Mouse (Mus musculus): ENCODE measurements around the gene Tbl2. TPM values are rescaled to one million over a fixed set of nuclear protein-coding genes. Genes with fewer than 3 reads are reported as not detected.

Gene Tbl2
- polyA plus RNA-seq, 1 experiment from 2014 or later = 11.1 TPM

- Histone ChIP-seq H3K4me2 (ENCODE audit: low read depth, low read length) (peak within 1 kb of the TSS; percentile 81), H3K9ac (ENCODE audit: low read depth, low read length) (peak within 1 kb of the TSS; percentile 98), H3K4me1 (ENCODE audit: control insufficient read depth, low read depth, low read length) (peaks cover 23% of the 10 kb centered on the region), H3K27ac (ENCODE audit: low read length) (peak within 1 kb of the TSS; percentile 92), H3K9me3 (replicated peaks; ENCODE audit: control insufficient read depth, low read length) (no peaks in the 10 kb centered on the region), H3K36me3 (ENCODE audit: control insufficient read depth, insufficient read depth) (peaks cover 9% of the 10 kb centered on the region), H3K27me3 (ENCODE audit: control insufficient read depth, insufficient read depth, low read depth, low read length) (no peaks in the 10 kb centered on the region), H3K4me3 (ENCODE audit: low read depth, low read length) (peak within 1 kb of the TSS; percentile 96)
- WGBS (ENCODE audit: insufficient replicate concordance) = under 1% methylated on average over 57 of the region's 57 CpGs
- peak; percentile 95 for ATAC-seq (ENCODE audit: low read depth)
These were observed 37.3 kb downstream of the Tbl2 start, which contains the start of gene Baz1b for GRCm38 (mm10) chr5:135186621-135187348. TSS of gene Baz1b (plus strand) at chr5:135187264.

GRCm38 (mm10) chr5:135187349-135188213, 38.1 kb downstream of the Tbl2 start:
- Histone ChIP-seq H3K4me1 (ENCODE audit: control insufficient read depth, low read depth, low read length) (peaks cover 24% of the 10 kb centered on the region), H3K4me3 (ENCODE audit: low read depth, low read length) (peak overlapping the region; percentile 96), H3K9me3 (replicated peaks; ENCODE audit: control insufficient read depth, low read length) (no peaks in the 10 kb centered on the region), H3K27me3 (ENCODE audit: control insufficient read depth, insufficient read depth, low read depth, low read length) (no peaks in the 10 kb centered on the region), H3K4me2 (ENCODE audit: low read depth, low read length) (peak overlapping the region; percentile 81), H3K27ac (ENCODE audit: low read length) (peak overlapping the region; percentile 92), H3K36me3 (ENCODE audit: control insufficient read depth, insufficient read depth) (peaks cover 9% of the 10 kb centered on the region; the same call in 1 of the 2 replicates), H3K9ac (ENCODE audit: low read depth, low read length) (peak overlapping the region; percentile 98)
- peak; percentile 71 for ATAC-seq (ENCODE audit: low read depth)
- under 1% methylated on average over 86 of the region's 102 CpGs for WGBS (ENCODE audit: insufficient replicate concordance)

DNA sequence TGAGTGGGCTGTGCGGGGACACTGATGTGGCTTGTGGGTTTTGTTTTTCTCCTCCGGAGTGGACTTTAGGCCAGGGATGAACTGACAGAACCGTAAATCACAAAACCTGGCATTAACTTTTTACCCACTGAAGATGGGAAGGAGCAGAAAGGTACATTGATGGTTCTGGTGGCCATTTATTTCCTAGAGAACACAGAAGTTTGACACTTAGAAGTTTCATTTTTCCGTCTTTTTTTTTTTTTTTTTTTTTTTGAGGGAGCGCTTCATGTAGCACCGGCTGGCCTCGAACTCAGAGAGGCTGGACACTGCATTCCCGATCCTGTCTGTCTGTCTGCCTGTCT, 38.7 kb downstream of the Tbl2 start:
- Histone ChIP-seq H3K27me3 (ENCODE audit: control insufficient read depth, insufficient read depth, low read depth, low read length) (no peaks in the 10 kb centered on the region), H3K4me2 (ENCODE audit: low read depth, low read length) (peak overlapping the region; percentile 81), H3K9me3 (replicated peaks; ENCODE audit: control insufficient read depth, low read length) (no peaks in the 10 kb centered on the region), H3K4me1 (ENCODE audit: control insufficient read depth, low read depth, low read length) (peaks cover 27% of the 10 kb centered on the region), H3K9ac (ENCODE audit: low read depth, low read length) (peak overlapping the region; percentile 98), H3K4me3 (ENCODE audit: low read depth, low read length) (peak overlapping the region; percentile 96), H3K27ac (ENCODE audit: low read length) (peak overlapping the region; percentile 92), H3K36me3 (ENCODE audit: control insufficient read depth, insufficient read depth) (peaks cover 9% of the 10 kb centered on the region; the same call in 1 of the 2 replicates)
- 0% methylated on average over 8 of the region's 8 CpGs for WGBS (ENCODE audit: insufficient replicate concordance)
- ATAC-seq (ENCODE audit: low read depth) = no peak

DNA sequence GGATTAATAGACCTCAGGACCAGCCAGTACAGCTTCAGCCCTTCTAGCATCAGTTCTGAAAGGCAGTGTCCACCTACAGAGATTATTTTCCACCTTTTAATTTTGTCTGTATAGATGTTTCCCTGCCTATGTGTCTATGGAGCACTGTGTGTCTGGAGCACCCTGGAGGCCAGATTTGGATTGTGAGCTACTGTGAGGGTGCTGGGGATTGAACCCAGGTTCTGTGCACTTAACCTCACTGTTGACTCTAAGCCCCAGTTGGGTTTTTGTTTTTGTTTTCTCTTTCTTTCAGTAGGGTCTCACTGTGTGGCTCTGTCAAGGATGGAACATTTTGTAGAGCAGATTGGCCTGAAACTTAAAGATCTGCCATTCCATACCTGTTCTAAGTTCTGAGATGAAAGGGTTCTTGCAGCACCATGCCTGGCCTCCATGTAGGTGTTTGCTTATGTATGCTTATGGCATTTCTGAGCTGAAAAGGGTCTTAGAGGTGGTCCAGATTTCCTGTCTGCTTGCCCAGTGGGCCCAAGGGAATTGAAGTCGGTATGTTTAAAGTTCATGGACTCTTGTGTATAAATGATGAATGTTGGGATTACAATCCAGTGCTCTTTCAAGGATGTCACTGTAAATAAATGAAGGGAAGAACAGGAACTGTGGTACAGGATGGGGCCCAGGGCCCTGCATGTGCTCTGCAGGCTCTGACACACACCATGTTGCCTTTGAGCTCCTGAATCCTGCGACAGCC, 40.0 kb downstream of the Tbl2 start:
- Histone ChIP-seq H3K9ac (ENCODE audit: low read depth, low read length) (peak overlapping the region; percentile 98), H3K27ac (ENCODE audit: low read length) (no peak overlapping the region), H3K4me2 (ENCODE audit: low read depth, low read length) (peak overlapping the region; percentile 81), H3K36me3 (ENCODE audit: control insufficient read depth, insufficient read depth) (peaks cover 13% of the 10 kb centered on the region; the same call in 1 of the 2 replicates), H3K4me3 (ENCODE audit: low read depth, low read length) (peak overlapping the region; percentile 96), H3K27me3 (ENCODE audit: control insufficient read depth, insufficient read depth, low read depth, low read length) (no peaks in the 10 kb centered on the region), H3K9me3 (replicated peaks; ENCODE audit: control insufficient read depth, low read length) (no peaks in the 10 kb centered on the region), H3K4me1 (ENCODE audit: control insufficient read depth, low read depth, low read length) (peaks cover 27% of the 10 kb centered on the region)
- ATAC-seq (ENCODE audit: low read depth) = no peak
- WGBS (ENCODE audit: insufficient replicate concordance) = 44% methylated on average over 2 of the region's 2 CpGs

GRCm38 (mm10) chr5:135191620-135192019, 42.2 kb downstream of the Tbl2 start:
- 34% methylated on average over 2 of the region's 2 CpGs for WGBS (ENCODE audit: insufficient replicate concordance)
- H3K27ac ChIP-seq (ENCODE audit: low read length) = no peak overlapping the region
- no peak for ATAC-seq (ENCODE audit: low read depth)
- no peak overlapping the region for H3K4me3 ChIP-seq (ENCODE audit: low read depth, low read length)
- H3K27me3 ChIP-seq (ENCODE audit: control insufficient read depth, insufficient read depth, low read depth, low read length) = no peaks in the 10 kb centered on the region
- H3K9me3 ChIP-seq (replicated peaks; ENCODE audit: control insufficient read depth, low read length) = no peaks in the 10 kb centered on the region
- no peak overlapping the region for H3K4me2 ChIP-seq (ENCODE audit: low read depth, low read length)
- H3K9ac ChIP-seq (ENCODE audit: low read depth, low read length) = no peak overlapping the region
- peaks cover 13% of the 10 kb centered on the region; the same call in 1 of the 2 replicates for H3K36me3 ChIP-seq (ENCODE audit: control insufficient read depth, insufficient read depth)
- peaks cover 17% of the 10 kb centered on the region for H3K4me1 ChIP-seq (ENCODE audit: control insufficient read depth, low read depth, low read length)

DNA sequence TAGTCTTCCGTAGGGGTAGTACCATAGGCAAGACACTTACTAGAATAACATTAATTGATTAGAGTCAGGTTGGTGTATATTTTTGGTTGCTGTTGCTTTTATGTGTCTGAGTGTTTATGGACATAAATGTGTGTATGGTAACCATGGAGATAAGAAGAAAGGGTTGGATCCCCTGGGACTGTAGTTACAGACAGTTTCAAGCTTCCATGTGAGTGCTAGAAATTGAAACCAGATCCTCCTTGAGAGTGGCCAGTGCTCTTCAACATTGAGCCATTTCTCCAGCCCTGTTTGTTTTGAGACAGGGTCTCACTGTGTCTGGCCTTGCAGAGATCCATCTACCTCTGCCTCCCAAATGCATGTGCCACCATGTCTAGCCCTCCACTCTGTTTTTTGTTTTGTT, 43.0 kb downstream of the Tbl2 start:
- 85% methylated on average over 1 of the region's 1 CpGs for WGBS (ENCODE audit: insufficient replicate concordance)
- H3K9ac ChIP-seq (ENCODE audit: low read depth, low read length) = no peak overlapping the region
- no peaks in the 10 kb centered on the region for H3K27me3 ChIP-seq (ENCODE audit: control insufficient read depth, insufficient read depth, low read depth, low read length)
- H3K4me2 ChIP-seq (ENCODE audit: low read depth, low read length) = no peak overlapping the region
- peaks cover 19% of the 10 kb centered on the region; the same call in 1 of the 2 replicates for H3K36me3 ChIP-seq (ENCODE audit: control insufficient read depth, insufficient read depth)
- no peaks in the 10 kb centered on the region for H3K9me3 ChIP-seq (replicated peaks; ENCODE audit: control insufficient read depth, low read length)
- no peak overlapping the region for H3K4me3 ChIP-seq (ENCODE audit: low read depth, low read length)
- H3K27ac ChIP-seq (ENCODE audit: low read length) = no peak overlapping the region
- H3K4me1 ChIP-seq (ENCODE audit: control insufficient read depth, low read depth, low read length) = peaks cover 17% of the 10 kb centered on the region
- ATAC-seq (ENCODE audit: low read depth) = no peak

GRCm38 (mm10) chr5:135196367-135196766, 46.9 kb downstream of the Tbl2 start:
- 53% methylated on average over 6 of the region's 6 CpGs for WGBS (ENCODE audit: insufficient replicate concordance)
- no peak overlapping the region for H3K9ac ChIP-seq (ENCODE audit: low read depth, low read length)
- H3K9me3 ChIP-seq (replicated peaks; ENCODE audit: control insufficient read depth, low read length) = no peaks in the 10 kb centered on the region
- H3K27ac ChIP-seq (ENCODE audit: low read length) = no peak overlapping the region
- no peaks in the 10 kb centered on the region for H3K27me3 ChIP-seq (ENCODE audit: control insufficient read depth, insufficient read depth, low read depth, low read length)
- H3K4me3 ChIP-seq (ENCODE audit: low read depth, low read length) = no peak overlapping the region
- ATAC-seq (ENCODE audit: low read depth) = no peak
- peaks cover 32% of the 10 kb centered on the region for H3K36me3 ChIP-seq (ENCODE audit: control insufficient read depth, insufficient read depth)
- H3K4me1 ChIP-seq (ENCODE audit: control insufficient read depth, low read depth, low read length) = peaks cover 4% of the 10 kb centered on the region
- no peak overlapping the region for H3K4me2 ChIP-seq (ENCODE audit: low read depth, low read length)

DNA sequence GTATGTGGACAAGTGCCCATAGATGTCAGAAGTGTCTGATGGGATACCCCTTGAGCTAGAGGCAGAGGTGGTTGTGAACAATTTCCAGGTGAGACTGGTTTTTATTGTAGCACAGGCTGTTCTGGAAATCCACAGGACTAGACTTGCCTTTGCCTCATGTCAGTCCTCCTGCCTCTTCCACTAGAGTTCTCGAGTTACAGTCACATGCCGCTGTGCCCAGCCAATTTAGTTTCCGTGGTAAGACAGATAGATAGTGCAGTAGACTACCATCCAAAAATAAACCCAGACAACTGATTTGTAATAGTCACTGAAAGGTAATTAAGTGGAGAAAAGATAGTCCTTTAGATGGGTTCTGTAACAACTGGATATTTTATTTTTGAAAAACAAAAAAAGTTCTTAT, 53.3 kb downstream of the Tbl2 start:
- peaks cover 53% of the 10 kb centered on the region for H3K36me3 ChIP-seq (ENCODE audit: control insufficient read depth, insufficient read depth)
- H3K27me3 ChIP-seq (ENCODE audit: control insufficient read depth, insufficient read depth, low read depth, low read length) = no peaks in the 10 kb centered on the region
- H3K4me1 ChIP-seq (ENCODE audit: control insufficient read depth, low read depth, low read length) = no peaks in the 10 kb centered on the region
- no peak overlapping the region for H3K4me2 ChIP-seq (ENCODE audit: low read depth, low read length)
- H3K9me3 ChIP-seq (replicated peaks; ENCODE audit: control insufficient read depth, low read length) = no peaks in the 10 kb centered on the region
- H3K4me3 ChIP-seq (ENCODE audit: low read depth, low read length) = no peak overlapping the region
- no peak overlapping the region for H3K9ac ChIP-seq (ENCODE audit: low read depth, low read length)
- H3K27ac ChIP-seq (ENCODE audit: low read length) = no peak overlapping the region
- WGBS (ENCODE audit: insufficient replicate concordance) = 87% methylated on average over 3 of the region's 3 CpGs
- no peak for ATAC-seq (ENCODE audit: low read depth)
